Mouse (Mus musculus): ENCODE data around the gene Arhgef3.

The Arhgef3 gene

DNA sequence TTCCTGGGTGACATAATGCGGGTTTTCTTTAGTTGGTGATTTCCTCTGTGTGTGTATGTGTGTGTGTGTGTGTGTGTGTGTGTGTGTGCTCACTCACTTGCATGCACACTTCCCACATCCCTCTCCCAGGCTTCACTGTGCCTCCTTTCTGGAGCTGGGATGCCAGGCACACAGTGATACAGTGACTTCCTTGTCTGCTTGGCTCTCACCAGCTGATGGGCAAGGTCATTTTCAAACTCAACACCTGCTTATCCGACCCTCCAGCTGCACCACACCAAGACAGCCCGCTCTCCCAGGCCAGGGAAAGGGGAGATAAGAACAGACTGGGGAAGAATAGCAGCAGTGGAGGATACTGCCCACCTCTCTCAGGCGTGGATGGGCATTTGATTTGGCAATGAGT, 52.5 kb downstream of the Arhgef3 start:
- DNase-seq = no peak

DNA sequence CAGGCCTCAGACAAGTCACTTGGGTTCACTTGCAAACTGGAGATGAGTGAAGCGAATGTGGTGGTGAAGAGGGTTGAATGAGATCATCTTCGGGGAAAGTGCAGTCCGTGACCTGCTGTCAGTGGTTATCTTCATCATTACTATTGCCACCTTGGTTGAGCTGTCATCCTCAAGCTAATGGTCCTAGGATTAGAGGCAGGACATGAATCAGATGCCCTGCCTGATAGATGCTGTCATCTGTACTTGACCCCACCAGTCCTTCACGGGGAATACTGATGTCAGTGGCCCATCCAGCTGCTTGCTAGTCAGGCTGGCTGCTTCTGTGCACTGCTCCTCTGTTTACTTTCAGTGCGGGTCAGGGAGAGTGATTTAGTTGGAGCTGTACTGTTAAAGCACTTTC, 53.7 kb downstream of the Arhgef3 start:
- DNase-seq = no peak

DNA sequence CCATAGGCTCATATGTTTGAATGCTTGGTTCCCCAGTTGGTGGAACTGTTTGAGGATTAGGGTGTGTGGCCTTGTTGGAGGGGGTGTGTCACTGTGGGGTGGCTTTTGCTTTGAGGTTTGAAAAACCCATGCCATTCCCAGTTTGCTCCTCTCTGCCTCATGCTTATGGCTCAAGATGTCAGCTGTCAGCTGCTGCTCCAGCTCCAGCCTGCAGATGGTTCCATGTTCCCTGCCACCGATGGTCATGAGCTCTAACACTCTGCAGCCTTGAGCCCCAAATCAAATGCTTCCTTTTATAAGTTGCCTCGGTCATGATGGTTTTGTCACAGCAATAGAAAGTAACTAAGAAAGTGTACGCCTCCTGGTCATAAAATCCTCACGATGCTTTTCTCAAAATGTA, 54.6 kb downstream of the Arhgef3 start:
- DNase-seq = no peak

DNA sequence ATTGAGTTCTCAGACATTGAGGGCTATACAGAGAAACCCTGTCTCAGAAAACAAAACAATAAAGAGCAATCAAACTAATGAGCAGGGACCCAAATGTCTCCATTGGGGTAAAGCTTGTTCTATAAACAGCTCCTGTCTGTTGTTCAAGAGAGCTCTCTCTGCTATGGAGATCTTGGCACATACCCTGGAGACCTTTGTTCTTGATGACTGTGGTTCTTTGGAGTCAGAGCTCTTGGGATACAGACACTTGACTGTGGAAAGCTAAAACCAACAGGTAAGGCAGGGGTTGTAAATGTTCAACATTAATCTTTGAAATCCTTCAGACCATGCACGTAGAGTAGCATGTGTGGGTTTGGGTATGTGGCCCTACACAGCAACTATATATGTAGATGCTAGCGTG, 55.7 kb downstream of the Arhgef3 start:
- DNase-seq = no peak

DNA sequence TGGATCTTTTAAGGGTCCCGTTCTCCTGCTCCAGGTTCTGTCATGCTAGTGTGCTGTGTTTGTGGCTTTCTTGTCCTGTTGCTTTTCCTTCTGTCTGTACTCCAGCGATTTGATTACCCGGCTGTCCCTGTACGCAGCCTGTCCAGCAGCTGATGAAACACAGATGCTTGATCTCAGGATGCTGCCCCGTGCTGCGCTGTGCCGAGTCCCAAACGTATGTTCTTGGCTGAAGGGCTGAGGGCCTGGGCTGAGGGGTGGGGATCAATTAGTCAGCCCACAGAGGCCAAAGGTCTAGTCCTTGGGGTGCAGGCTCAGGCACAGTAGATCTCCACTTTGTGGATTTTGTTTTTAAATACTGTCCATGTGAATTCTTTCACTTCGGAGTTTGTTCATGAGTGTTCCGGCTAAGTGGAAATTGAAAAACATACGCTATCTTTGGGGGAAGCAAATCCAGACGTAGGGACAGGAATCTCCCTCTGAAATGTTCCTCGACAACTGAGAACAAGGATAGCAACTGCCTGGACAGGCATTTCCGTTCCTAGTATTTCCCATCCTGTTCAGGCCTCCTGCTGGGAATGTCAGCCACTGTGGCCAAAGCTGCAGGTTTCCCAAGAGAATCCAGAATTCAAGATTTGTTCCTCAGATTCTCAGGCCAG, 56.6 kb downstream of the Arhgef3 start:
- no peak for DNase-seq

DNA sequence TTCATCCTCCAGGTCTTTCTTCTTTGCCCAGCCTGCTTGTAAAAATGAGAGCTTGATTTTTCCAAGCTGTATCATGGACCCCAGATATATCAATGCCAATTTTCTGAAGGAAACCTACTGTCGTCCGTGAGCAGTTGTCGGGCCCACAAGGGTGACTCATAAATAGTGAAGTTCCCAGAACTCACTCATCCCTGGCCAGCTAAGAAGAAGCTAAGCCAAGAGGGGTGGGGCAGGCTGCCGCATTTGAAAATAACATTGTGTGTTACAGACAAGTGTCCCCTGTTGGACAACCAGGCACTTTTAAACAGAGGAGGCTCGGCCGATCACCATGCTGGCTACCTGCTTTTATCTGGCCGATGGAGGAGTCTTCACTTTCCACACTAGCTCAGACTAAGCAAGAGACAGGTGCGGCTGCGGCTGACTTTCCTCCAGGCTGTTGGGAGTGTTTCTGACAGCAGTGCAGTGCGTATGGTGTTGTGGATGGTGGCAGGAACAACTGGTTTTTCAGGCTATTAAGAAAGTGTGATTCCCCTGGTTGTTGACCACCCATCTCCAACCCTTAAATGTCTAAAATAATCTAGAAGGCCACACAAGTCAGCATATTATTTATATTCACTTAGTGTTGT, 58.6 kb downstream of the Arhgef3 start:
- DNase-seq = no peak

DNA sequence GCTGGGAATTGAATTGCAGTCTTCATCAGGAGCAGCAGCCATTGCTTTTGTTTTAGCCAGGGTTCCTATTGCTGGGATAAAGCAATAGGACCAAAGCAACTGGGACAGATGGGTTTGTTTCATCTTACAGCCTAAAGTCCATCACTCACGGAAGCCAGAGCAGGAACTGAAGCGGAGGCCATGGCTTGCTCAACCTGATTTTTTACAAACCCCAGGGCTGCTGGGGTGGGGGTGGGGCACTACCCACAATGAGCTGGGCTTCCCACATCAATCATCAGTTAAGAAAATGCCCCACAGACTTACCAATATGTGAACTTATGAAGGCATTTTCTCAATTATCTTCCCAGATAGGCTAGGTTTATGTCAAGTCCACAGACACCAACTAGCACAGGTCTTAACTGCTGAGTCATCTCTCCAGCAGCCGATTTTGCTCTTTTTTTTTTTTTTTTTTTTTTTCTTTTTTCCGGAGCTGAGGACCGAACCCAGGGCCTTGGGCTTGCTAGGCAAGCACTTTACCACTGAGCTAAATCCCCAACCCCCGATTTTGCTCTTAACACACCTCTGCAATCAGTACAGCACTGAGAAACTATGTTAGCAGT, 59.6 kb downstream of the Arhgef3 start:
- DNase-seq = no peak

DNA sequence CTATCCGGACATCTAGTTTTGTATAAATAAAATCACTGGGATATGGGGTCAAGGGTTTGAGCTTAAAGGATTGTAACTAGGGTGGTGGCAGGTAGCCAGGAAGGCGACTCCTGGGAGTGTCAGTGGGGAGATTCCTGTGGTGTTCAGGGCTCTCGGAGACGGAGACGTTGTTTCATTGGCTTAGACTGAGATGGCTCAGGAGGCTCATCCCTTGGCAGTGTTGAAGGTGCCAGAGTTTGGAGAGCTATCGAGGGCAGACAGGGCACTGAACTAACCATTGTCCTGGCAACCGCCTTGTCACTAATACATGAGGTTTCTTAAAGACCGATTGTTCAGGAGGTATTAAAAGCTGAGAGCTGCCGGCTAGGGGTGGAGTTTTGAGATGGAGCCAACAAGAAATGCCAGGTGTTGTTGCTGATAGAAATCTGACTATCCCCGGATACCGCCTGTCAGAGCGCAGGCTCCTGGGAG, 60.2 kb downstream of the Arhgef3 start:
- no peak for DNase-seq

DNA sequence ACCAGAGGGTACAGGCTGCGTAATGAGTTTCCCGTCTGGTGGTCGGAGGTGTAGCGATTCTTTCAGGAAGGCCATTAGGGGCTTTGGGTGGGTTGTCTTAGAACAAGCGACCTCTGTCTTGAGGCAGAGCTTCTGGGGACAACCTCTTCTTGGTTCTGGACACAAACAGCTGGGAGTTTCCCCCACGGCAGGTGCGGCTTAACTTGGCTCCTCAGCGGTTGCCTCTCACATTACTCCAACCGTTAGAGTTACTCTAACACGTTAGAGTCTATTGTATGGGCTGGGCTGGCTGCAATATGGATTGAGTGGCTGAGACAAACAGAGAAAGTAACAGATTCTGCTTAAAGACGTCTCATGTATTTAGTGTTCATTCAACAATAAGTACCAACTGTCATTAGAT, 60.6 kb downstream of the Arhgef3 start:
- DNase-seq = no peak

DNA sequence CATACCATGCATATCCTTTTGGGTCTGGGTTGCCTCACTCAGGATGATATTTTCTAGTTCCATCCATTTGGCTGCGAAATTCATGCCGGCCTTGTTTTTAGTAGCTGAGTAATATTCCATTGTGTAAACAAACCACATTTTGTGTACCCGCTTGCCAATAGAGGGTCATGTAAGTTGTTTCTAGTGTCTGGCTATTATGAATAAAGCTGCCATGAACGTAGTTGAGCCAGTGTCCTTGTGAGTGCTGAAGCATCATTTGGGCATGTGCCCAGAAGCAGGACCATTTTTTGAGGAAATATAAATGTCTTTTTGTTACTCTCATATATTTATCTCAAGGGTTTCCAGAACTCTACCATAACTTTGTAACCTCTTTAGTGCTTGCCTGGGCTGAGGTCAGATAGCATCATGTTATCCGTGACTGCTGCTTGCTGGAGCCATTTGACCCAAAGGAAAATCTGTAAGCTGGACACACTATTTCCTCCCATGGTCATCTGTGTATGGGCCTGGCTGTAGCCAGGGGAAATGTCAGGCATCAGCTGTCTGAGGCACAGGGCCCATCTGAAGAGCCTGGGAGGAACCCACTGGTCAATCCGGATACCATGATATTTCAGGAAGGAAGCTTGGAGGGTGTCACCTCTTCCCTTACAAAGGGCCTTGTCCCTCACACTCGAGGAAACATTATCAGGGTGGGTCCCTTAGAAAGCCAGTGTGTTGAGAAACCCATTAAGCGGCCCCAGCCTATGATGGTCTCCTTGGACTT, 63.3 kb downstream of the Arhgef3 start:
- DNase-seq = no peak

DNA sequence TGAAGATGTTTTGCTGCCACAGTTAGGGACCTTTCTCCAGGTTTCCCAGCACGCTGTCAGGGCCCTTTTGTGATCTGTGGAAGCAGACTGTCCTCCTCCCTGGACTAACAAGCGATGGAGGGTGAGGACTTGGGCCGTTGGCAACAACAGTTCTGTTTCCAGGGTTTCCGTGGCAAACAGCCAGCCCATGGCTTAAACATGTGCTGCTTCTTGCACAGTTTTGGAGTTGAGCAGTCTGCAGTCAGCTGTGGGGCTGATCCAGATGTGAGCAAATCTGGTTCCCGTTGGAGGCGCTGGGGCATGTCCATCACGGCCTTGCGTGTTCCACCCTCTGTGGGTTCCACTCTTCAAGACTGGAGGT, 63.8 kb downstream of the Arhgef3 start:
- no peak for DNase-seq

DNA sequence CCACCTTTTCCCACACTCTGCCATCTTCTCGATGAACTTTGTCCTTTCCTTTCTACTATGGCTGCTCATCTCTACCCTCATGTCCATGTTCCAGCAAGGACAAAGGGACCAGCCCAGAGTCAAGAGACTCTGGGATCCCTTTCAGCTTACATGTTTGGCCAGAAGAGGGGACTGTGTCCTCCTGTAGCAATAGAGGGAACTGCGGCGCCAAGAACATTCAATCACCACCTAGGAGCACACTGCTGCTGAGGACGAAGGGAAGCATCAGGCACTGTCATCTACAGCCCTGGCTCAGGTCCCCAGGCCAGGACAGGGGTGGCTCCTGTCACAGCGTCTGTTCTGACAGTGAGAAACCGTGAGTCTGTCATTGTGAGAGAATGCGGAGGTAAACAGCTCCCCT, 65.1 kb downstream of the Arhgef3 start:
- no peak for DNase-seq

DNA sequence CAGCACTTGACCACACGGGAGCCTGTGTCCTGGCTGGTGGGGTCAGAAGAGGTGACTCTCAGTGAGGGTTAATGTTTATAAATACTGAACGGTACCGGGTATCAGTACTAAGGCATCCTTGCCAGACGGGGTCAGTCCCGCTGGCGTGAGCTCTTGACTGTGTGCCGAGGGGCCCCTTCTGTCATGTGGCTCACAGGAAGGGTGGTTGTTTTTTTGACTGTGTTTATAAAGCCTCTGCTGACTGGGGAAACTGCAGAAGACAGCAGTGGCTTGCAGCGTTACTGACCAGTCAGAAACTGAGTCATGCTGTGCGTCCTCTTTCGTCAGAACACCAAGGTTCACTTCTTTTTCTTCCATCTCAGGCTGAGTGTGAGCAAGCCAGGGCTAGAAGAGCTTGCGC, 67.4 kb downstream of the Arhgef3 start:
- no peak for DNase-seq

DNA sequence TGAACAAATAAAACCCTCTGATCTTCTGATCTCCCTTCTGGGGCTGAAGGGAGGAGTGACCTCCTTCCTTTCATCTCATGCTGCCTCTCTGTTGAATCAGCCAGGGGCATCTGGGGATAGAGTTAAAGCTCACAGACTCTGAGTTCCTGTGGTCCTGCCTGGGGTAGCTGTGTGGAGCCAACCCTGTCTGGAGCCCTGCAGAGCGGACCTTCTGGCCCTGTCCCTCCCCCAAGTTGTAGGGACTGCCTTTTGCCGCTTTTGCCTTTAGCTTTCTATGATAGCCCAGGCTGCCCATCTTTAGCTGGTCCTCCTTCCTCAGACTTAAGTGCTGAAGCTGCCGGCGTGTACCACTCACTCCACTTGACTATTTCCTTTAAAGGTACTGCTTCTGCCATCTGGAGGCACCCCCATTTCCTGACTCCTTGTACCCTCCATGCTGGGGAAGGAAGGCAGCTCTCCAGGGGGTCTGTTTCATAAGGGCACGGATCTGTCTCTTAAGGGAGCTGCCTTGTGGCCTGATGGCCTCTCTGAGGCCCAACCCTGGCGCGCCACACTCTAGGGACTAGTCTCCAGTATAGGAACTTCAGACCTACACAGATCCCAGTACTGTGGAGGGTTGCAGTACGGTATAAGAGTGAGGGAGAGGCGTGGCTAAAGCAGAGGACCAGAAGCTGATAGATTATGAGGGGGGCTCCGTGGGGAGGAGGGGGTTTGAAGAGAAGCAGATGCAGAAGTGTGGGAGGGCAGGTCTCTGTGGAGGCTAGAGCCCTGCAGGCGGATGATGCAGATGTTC, 68.1 kb downstream of the Arhgef3 start:
- DNase-seq = peak; percentile 38 to 49

DNA sequence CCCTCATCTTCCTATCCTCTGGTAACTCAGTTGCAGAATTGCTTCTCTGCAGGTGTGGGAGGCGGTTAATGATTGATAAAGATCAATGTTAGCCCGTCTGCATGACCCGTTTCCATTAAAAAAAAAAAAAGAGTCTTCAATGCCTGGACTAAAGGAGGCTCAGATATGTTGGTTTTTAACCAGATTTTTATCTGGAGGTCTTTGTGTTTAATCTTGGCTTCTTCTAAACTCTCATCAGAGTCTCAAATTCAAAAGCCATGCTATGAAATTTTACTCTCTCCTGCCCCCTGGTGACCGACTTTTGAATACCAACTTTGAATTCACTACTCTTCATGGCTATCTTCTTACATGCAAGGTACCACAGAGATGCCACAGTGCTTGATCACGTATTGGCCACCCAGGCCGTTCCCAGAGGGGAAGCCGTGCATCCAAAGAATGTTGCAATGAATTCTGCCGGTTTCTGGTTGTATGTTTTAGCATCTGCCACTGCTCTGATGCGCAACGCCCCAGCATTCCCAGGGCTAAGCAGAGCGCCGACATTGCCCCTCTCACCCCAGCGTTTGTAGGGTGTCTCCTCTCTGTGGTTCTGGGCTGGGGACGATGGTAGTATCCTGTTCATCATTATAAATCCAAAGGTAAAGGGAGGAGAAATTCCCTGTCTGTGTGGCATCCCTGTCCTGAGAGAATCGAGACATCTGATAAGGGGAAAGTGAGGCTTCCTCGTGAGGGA, 69.0 kb downstream of the Arhgef3 start:
- DNase-seq = peak; percentile 61 to 75

DNA sequence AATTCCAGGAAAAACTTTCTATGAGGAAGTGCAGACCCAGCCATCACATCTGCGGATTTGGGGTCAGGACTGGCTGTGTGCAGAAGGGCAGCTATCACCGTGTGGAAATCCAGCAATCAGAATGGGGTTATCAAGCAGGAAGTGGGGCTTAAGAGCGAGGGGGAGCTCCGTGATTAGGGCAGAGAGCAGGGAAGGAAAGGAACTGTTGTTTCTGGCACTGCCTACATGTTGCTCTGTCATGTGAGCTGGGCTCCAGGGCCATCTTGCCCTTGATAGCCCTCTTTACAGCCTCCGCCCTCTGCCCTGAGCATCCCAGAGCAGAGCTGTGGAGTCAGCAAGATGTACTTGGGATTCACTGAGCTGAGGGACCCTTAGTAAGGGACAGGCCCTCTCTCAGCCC, 71.2 kb downstream of the Arhgef3 start:
- DNase-seq = no peak

DNA sequence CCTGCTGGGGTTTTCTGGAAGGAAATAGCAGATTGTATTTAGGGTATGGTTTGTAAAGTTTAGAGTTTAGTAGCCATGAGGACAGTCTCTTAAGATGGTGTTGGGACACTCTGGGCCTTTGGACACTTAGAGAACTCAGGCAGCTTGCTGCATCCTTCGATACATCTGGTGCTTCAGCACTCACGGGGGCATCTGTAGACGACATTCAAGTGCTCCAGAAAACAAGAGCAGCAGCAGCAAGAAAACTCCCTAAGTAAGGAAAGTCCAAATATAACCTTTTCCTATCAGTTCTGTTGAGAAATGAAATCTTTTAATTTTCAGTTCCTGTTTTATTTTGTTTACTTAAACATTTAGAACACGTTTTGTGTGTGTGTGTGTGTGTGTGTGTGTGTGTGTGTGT, 71.9 kb downstream of the Arhgef3 start:
- no peak for DNase-seq

DNA sequence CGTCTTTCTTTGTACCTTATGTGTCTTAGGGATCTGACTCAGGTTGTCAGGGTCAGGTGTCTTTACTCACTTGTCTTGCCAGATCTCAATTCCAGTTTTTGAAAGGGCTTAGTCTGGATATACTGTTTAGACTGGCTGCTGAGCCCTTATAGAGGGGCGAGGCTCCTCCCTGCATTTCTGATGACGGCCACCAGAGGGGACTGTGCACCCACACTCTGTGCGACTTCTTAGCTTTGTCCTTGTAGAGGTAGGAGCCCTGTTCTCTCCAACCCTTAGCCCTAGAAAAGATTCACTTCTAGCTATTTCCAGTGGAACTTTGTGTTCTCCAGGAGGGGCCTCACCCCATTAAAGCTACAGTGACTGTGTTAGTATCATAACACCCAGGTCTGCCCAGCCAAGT, 72.3 kb downstream of the Arhgef3 start:
- peak; percentile 80 to 89 for DNase-seq

DNA sequence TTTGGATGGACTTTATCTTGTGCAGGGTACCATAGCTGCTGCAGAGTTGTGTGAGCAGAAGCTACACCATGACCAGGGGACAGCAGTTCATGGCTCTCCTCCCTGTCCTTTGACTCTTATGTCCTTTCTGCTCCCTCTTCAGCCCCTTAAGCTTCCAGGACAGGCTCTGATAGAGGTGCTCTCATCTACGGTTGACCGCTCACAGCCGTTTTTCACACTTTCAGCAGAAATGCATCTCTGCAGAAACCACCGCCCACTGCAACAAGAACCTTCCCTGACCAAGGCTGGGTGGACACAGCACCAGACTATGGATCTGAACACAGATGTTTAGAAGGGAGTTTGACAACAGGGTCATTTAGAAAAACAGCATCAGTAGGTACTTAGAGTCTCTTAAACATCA, 73.2 kb downstream of the Arhgef3 start:
- no peak for DNase-seq

DNA sequence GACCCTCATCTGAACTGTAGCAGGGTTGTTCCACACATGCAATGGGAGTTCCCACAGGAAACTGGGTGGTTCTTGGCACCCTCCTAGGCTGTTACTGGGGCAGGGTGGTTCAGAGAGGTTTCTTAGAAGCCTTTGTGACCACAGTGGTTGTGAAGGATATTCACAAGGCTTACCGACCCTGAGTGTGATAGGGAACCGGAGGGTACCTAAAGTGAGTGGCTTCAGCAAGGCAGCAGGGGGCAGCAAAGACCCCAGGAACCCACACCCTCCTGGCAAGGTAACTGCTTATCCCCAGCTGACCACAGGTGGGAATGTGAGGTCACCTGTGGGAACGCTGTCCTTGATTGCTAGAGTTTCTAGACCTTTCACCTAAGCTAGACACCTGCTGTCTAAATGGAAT, 77.8 kb downstream of the Arhgef3 start:
- peak; percentile 17 to 36 for DNase-seq

DNA sequence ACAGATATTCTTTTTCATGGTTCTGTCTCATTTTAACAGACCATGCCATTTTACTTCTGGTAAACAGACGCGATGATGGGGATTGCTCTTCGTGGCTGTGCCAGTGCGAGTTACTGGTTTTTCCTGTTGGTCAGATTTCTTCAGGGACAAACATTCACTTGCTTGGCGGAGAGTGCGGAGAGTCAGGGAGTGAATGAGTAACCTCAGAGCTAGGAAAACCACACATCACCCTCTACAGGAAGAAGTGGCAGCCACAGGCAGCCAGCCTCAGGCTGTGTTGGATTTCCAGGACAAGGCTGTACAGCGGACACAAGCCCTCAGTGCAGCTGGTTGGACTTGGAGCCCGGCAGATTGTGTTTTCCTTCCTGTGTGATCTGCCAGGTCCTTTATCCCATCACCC, 82.3 kb downstream of the Arhgef3 start:
- DNase-seq = no peak

DNA sequence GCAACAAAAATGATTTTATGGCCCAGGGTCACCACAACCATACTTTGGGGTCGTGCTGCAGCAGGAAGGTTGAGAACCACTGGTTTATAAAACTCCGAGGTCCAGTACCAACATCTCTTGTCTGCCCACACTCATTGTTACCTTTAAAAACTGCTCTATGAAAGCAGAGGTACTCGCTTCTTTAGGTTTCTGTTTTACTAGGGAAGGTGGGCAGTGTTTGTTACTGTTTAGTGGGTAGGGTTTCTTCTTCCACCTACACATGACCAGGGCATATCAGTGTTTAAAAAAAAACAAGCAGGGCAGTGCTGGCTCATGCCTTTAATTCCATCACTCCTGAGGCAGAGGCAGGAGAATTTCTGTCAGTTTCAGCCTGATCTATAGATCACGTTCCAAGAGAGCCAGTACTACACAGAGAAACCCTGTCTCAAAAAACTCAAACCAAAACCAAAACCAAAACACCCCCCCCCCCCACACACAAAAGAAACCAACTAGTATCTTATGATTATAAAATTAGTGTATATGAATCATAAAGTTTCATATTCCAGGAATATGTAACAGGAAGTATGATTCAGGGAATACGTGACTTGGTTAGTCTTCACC, 83.9 kb downstream of the Arhgef3 start:
- DNase-seq = no peak

All from cerebellum, adult 18-20 months (tissue).